18 mouse cellular contexts compared by ENCODE assay signal in the genomic region with DNA sequence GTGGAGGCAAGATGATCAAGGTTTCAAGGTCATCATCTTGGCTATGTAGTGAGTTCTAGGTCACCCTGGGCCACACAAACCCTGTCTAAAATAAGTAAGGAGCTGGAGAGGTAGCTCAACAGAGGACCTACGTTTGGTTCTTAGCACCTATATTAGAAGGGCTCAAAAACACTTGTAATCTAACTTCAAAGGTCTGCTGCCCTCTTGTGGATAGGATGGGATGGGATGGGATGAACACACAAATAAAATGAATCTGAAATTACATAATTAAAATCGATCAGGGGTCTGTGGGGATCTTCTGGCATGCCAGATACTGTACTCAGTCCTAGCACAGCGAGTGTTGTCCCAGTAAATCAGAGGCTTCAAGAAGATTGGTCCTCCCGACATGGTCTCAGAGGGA.
DNase-seq lines count a peak whose midpoint lies in the region; ATAC-seq and TF ChIP-seq lines count a peak whose summit lies in the region.
"Had no signal": no experiment of that assay in that cellular context is flagged by ENCODE, and none has a peak within 500 bp of the region (broad histone marks: within the 10 kb centered on the region; RNA-seq: fewer than 3 reads in every experiment).

No protein-coding gene starts in this region.

- peak; percentile 45 for TF ChIP-seq RAD21 in MEL (IDR thresholded peaks at IDR 0.05; ENCODE audit: low read depth, low read length)

- H3K4me3 ChIP-seq in intestine, postnatal 0 days (ENCODE audit: low read depth, low read length) = no peak overlapping the region
- no peak overlapping the region for H3K4me3 ChIP-seq in intestine, embryonic 16.5 days (ENCODE audit: low read length)
- no peak overlapping the region for H3K4me3 ChIP-seq in thymus, adult 2 months (ENCODE audit: control insufficient read depth, insufficient read depth, low read length)
- H3K4me3 ChIP-seq in MEL (ENCODE audit: control insufficient read depth in 1 of 2, insufficient read depth in 1 of 2, low read depth in 2 of 2, low read length in 2 of 2) = no peak overlapping the region
- H3K4me3 ChIP-seq in stomach, postnatal 0 days (ENCODE audit: low read depth, low read length) = no peak overlapping the region
- H3K4me3 ChIP-seq in forebrain, embryonic 11.5 days (ENCODE audit: low read depth, low read length) = no peak overlapping the region
- H3K4me3 ChIP-seq: heart, embryonic 13.5 days; midbrain, embryonic 15.5 days; neural tube, embryonic 12.5 days had no signal

- H3K27ac ChIP-seq in intestine, postnatal 0 days (ENCODE audit: low read depth, low read length) = no peak overlapping the region
- H3K27ac ChIP-seq in intestine, embryonic 16.5 days (ENCODE audit: low read length) = no peak overlapping the region
- no peak overlapping the region for H3K27ac ChIP-seq in thymus, adult 2 months (ENCODE audit: control insufficient read depth, insufficient read depth, low read length)
- no peak overlapping the region for H3K27ac ChIP-seq in MEL (ENCODE audit: control insufficient read depth, low read depth, low read length)
- H3K27ac ChIP-seq in stomach, postnatal 0 days (replicated peaks) = no peak overlapping the region
- H3K27ac ChIP-seq in forebrain, embryonic 11.5 days (ENCODE audit: low read depth, low read length) = no peak overlapping the region
- H3K27ac ChIP-seq: heart, embryonic 13.5 days; macrophage; midbrain, embryonic 15.5 days; neural tube, embryonic 12.5 days had no signal

- H3K36me3 ChIP-seq in intestine, postnatal 0 days (ENCODE audit: control insufficient read depth, insufficient read depth) = no peaks in the 10 kb centered on the region; the same call in 1 of the 2 replicates
- peaks cover 3% of the 10 kb centered on the region; the same call in 1 of the 2 replicates for H3K36me3 ChIP-seq in intestine, embryonic 16.5 days (ENCODE audit: control insufficient read depth, insufficient read depth, low read length)
- no peaks in the 10 kb centered on the region for H3K36me3 ChIP-seq in thymus, adult 2 months (ENCODE audit: control insufficient read depth, insufficient read depth, low read length)
- H3K36me3 ChIP-seq in MEL (ENCODE audit: control insufficient read depth in 1 of 2, insufficient read depth in 2 of 2, low read length in 2 of 2) = peaks cover 0 to 4% of the 10 kb centered on the region in 2 experiments; a peak in 2 of 4 replicates
- H3K36me3 ChIP-seq in stomach, postnatal 0 days (ENCODE audit: control insufficient read depth, insufficient read depth, low read length) = no peaks in the 10 kb centered on the region
- no peaks in the 10 kb centered on the region for H3K36me3 ChIP-seq in forebrain, embryonic 11.5 days (ENCODE audit: control insufficient read depth, insufficient read depth, low read length)
- H3K36me3 ChIP-seq: midbrain, embryonic 15.5 days; neural tube, embryonic 12.5 days had no signal

- TF ChIP-seq EP300 in MEL (IDR thresholded peaks at IDR 0.05; ENCODE audit: low read depth in 1 of 2, low read length in 2 of 2) = no peak
- no peak for TF ChIP-seq EP300 in stomach, postnatal 0 days (optimal IDR thresholded peaks at IDR 0.05)

- WGBS in intestine, postnatal 0 days = 94% methylated on average over 4 of the region's 4 CpGs
- 91% methylated on average over 4 of the region's 4 CpGs for WGBS in intestine, embryonic 16.5 days
- over 99% methylated on average over 4 of the region's 4 CpGs for WGBS in thymus, adult 2 months
- 94% methylated on average over 4 of the region's 4 CpGs for WGBS in stomach, postnatal 0 days
- 88% methylated on average over 4 of the region's 4 CpGs for WGBS in forebrain, embryonic 11.5 days

- no peak for TF ChIP-seq POLR2A in thymus, adult 2 months (IDR thresholded peaks at IDR 0.05; ENCODE audit: control insufficient read depth, extremely low read depth, insufficient read depth, low read length, poor library complexity)
- TF ChIP-seq POLR2A in MEL (IDR thresholded peaks at IDR 0.05; ENCODE audit: control insufficient read depth in 1 of 2, insufficient read depth in 1 of 2, low read depth in 1 of 2, low read length in 2 of 2, poor library complexity in 1 of 2) = no peak

- H3K9ac ChIP-seq in intestine, postnatal 0 days (ENCODE audit: low read depth, low read length) = no peak overlapping the region
- no peak overlapping the region for H3K9ac ChIP-seq in intestine, embryonic 16.5 days (ENCODE audit: low read depth, low read length)
- no peak overlapping the region for H3K9ac ChIP-seq in MEL (ENCODE audit: control insufficient read depth, low read depth, low read length, poor library complexity, severe bottlenecking)
- H3K9ac ChIP-seq in stomach, postnatal 0 days (ENCODE audit: low read length) = no peak overlapping the region
- no peak overlapping the region for H3K9ac ChIP-seq in forebrain, embryonic 11.5 days (ENCODE audit: low read length)
- H3K9ac ChIP-seq: heart, embryonic 13.5 days; midbrain, embryonic 15.5 days; neural tube, embryonic 12.5 days had no signal

- no peaks in the 10 kb centered on the region for H3K9me3 ChIP-seq in intestine, postnatal 0 days (ENCODE audit: control insufficient read depth)
- no peaks in the 10 kb centered on the region for H3K9me3 ChIP-seq in intestine, embryonic 16.5 days (ENCODE audit: control insufficient read depth, low read length)
- H3K9me3 ChIP-seq in MEL (replicated peaks; ENCODE audit: insufficient read depth, low read length) = no peaks in the 10 kb centered on the region
- H3K9me3 ChIP-seq in stomach, postnatal 0 days (ENCODE audit: control insufficient read depth, low read length) = no peaks in the 10 kb centered on the region
- H3K9me3 ChIP-seq in forebrain, embryonic 11.5 days (ENCODE audit: control insufficient read depth, low read length) = peaks cover 2% of the 10 kb centered on the region; the same call in 1 of the 2 replicates
- H3K9me3 ChIP-seq: G1E; heart, embryonic 13.5 days; midbrain, embryonic 15.5 days; neural tube, embryonic 12.5 days had no signal

- H3K4me1 ChIP-seq in intestine, postnatal 0 days (replicated peaks; ENCODE audit: control insufficient read depth, insufficient read depth, low read length) = no peaks in the 10 kb centered on the region
- no peaks in the 10 kb centered on the region; the same call in 1 of the 2 replicates for H3K4me1 ChIP-seq in intestine, embryonic 16.5 days (ENCODE audit: control insufficient read depth, insufficient read depth, low read length)
- H3K4me1 ChIP-seq in thymus, adult 2 months (replicated peaks; ENCODE audit: control insufficient read depth, insufficient read depth, low read length) = peaks cover 8% of the 10 kb centered on the region
- no peaks in the 10 kb centered on the region for H3K4me1 ChIP-seq in MEL (ENCODE audit: control insufficient read depth in 1 of 2, insufficient read depth in 2 of 2, low read length in 2 of 2)
- H3K4me1 ChIP-seq in stomach, postnatal 0 days (replicated peaks; ENCODE audit: control insufficient read depth, insufficient read depth) = no peaks in the 10 kb centered on the region
- H3K4me1 ChIP-seq in forebrain, embryonic 11.5 days (replicated peaks; ENCODE audit: control insufficient read depth, insufficient read depth, low read length) = no peaks in the 10 kb centered on the region
- H3K4me1 ChIP-seq: midbrain, embryonic 15.5 days; neural tube, embryonic 12.5 days had no signal

- TF ChIP-seq CTCF in intestine, postnatal 0 days (IDR thresholded peaks at IDR 0.05; ENCODE audit: low read depth) = peak; percentile 52
- no peak for TF ChIP-seq CTCF in thymus, adult 2 months (IDR thresholded peaks at IDR 0.05; ENCODE audit: borderline replicate concordance, control insufficient read depth, extremely low read depth, insufficient read depth, low read length, poor library complexity)
- peak; percentile 2 to 54 (median 17); a peak in 3 of 6 replicates for TF ChIP-seq CTCF in MEL (IDR thresholded peaks at IDR 0.05 in 2 of 3, conservative IDR thresholded peaks at IDR 0.05 in 1 of 3; ENCODE audit: control insufficient read depth in 1 of 3, insufficient read depth in 1 of 3, low read depth in 2 of 3, low read length in 3 of 3, poor library complexity in 1 of 3, severe bottlenecking in 1 of 3)
- TF ChIP-seq CTCF in stomach, postnatal 0 days (IDR thresholded peaks at IDR 0.05; ENCODE audit: low read depth) = peak; percentile 55

- no peaks in the 10 kb centered on the region for H3K79me2 ChIP-seq in MEL (ENCODE audit: control insufficient read depth, insufficient read depth, low read length, poor library complexity)

- no peaks in the 10 kb centered on the region for H3K27me3 ChIP-seq in intestine, postnatal 0 days (replicated peaks; ENCODE audit: control insufficient read depth, insufficient read depth, low read length)
- no peaks in the 10 kb centered on the region for H3K27me3 ChIP-seq in intestine, embryonic 16.5 days (replicated peaks; ENCODE audit: control insufficient read depth, insufficient read depth, low read length)
- H3K27me3 ChIP-seq in thymus, adult 2 months (ENCODE audit: control insufficient read depth, insufficient read depth, low read length) = no peaks in the 10 kb centered on the region
- no peaks in the 10 kb centered on the region for H3K27me3 ChIP-seq in MEL (ENCODE audit: control insufficient read depth in 1 of 2, insufficient read depth in 2 of 2, low read length in 2 of 2)
- H3K27me3 ChIP-seq in stomach, postnatal 0 days (ENCODE audit: control insufficient read depth, insufficient read depth, low read length) = no peaks in the 10 kb centered on the region
- H3K27me3 ChIP-seq in forebrain, embryonic 11.5 days (ENCODE audit: control insufficient read depth, insufficient read depth, low read length) = no peaks in the 10 kb centered on the region
- H3K27me3 ChIP-seq: heart, embryonic 13.5 days; midbrain, embryonic 15.5 days; neural tube, embryonic 12.5 days had no signal

- peak; percentile 7 for DNase-seq in thymus, adult 2 months
- DNase-seq in thymus, adult 18-20 months = no peak
- DNase-seq in MEL (ENCODE audit: low read depth, low spot score) = peak; percentile 49
- no peak for DNase-seq in stomach, postnatal 0 days (ENCODE audit: low spot score)
- no peak for DNase-seq in forebrain, embryonic 11.5 days (ENCODE audit: low spot score)
- DNase-seq: cerebellum, adult 2 months; embryo, embryonic 11 days; gastrocnemius, postnatal 25 days; kidney, adult 8-10 months; right cerebral cortex, postnatal 4 days had no signal

- no peak for ATAC-seq in intestine, postnatal 0 days
- ATAC-seq in intestine, embryonic 16.5 days = no peak
- ATAC-seq in stomach, postnatal 0 days (ENCODE audit: low FRiP score, low TSS enrichment) = no peak
- ATAC-seq in forebrain, embryonic 11.5 days (replicated peaks; ENCODE audit: low FRiP score) = no peak
- ATAC-seq: activated CD4-positive, CD25-positive, alpha-beta regulatory T cell, adult 4 months; midbrain, embryonic 15.5 days had no signal

- H3K4me2 ChIP-seq in intestine, postnatal 0 days (replicated peaks; ENCODE audit: low read depth) = no peak overlapping the region
- no peak overlapping the region for H3K4me2 ChIP-seq in intestine, embryonic 16.5 days (ENCODE audit: low read depth, low read length)
- H3K4me2 ChIP-seq in stomach, postnatal 0 days (replicated peaks; ENCODE audit: low read depth) = no peak overlapping the region
- no peak overlapping the region for H3K4me2 ChIP-seq in forebrain, embryonic 11.5 days (ENCODE audit: low read depth, low read length, severe bottlenecking)
- H3K4me2 ChIP-seq: heart, embryonic 13.5 days; midbrain, embryonic 15.5 days; neural tube, embryonic 12.5 days had no signal

TF ChIP-seq in MEL, 35 proteins besides CTCF, POLR2A, EP300 and RAD21 (continues in another document):
- TF ChIP-seq MAFK (IDR thresholded peaks at IDR 0.05; ENCODE audit: borderline replicate concordance, low read depth, low read length) = no peak

Comparison
In these comparisons a context has a peak if more than half of its experiments do, and no peak if none do; other contexts are left out.
1. DNase-seq: peak in thymus, adult 2 months (single experiment) and MEL (single experiment); none in thymus, adult 18-20 months (0 of 2), stomach, postnatal 0 days (single experiment) and forebrain, embryonic 11.5 days (single experiment).